Mouse (Mus musculus): ENCODE results near the gene Chd1. TPM values are rescaled to one million over a fixed set of nuclear protein-coding genes. Genes with fewer than 3 reads are reported as not detected.
"Not testable (repeated sequence)": the region's sequence is repeated elsewhere in the genome, so short reads cannot be mapped to it uniquely, and the experiment has no call there.

The Chd1 gene
- total RNA-seq, 2 experiments from 2014 or later = 32.7 to 44.1 TPM

- not testable (repeated sequence) for DNase-seq (ENCODE audit: low spot score in 2 of 2)
Measured at GRCm38 (mm10) chr17:15723866-15724475, 19.2 kb downstream of the Chd1 start.

DNA sequence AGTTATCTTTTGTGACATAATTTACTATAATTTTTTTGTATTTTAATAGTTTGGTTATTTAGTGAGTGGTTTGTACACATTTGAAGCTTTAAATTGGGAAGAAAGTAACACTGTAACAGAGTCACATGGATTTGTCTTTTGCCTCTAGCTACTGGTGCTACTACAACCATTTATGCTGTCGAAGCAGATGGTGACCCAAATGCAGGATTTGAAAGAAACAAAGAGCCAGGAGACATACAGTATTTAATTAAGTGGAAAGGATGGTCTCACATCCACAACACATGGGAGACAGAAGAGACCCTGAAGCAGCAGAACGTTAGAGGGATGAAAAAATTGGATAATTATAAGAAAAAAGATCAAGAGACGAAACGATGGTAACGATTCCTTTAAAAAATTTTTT, 26.9 kb downstream of the Chd1 start:
- DNase-seq (ENCODE audit: low spot score in 2 of 2) = no peak

DNA sequence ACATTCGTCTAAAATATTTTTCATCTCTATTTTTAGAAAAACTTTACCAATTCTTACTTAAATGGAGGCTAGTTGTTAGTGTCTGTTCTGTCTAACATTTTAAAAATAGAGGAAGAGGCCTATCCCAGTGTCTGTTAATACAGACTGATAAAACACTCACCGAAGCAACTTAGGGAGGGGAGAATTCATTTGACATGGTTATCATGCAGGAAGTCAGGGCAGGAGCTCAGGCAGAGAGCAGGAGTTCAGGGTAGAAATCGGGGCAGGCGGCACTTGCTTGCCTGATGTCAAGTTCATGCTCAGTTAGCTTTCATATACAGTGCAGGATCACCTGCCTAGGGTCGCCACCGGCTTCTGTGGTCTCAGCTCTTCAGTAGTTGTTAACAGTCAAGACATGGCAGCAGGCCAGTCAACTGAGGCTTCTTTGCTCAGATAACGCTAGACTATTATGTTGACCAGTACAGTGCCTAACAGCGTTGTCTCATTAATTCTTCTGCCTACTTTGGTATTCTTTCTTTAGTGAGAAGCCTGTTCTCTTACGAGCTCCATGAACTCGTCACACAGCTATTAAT, 32.7 kb downstream of the Chd1 start:
- no peak for DNase-seq (ENCODE audit: low spot score in 2 of 2)

- no peak for DNase-seq (ENCODE audit: low spot score in 2 of 2)
Measured at GRCm38 (mm10) chr17:15741836-15742235, 37.1 kb downstream of the Chd1 start.

DNA sequence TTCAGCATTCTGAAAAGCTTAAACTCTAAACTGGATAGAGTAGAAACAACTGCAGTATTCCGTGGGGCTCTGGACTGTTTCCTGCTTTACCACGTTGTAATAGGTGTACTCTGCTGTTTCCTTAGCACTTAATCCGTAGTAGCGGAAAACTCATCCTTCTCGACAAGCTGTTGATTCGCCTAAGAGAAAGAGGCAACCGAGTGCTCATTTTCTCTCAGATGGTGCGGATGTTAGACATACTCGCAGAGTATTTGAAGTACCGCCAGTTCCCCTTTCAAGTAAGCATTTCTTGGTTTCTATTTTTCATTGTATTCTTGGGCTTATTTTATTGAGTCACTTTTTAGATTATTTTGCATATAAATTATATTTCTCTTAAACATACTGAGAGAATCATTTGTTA, 38.2 kb downstream of the Chd1 start:
- DNase-seq (ENCODE audit: low spot score in 2 of 2) = no peak

- no peak for DNase-seq (ENCODE audit: low spot score in 2 of 2)
Measured at GRCm38 (mm10) chr17:15743379-15743778, 38.6 kb downstream of the Chd1 start.

DNA sequence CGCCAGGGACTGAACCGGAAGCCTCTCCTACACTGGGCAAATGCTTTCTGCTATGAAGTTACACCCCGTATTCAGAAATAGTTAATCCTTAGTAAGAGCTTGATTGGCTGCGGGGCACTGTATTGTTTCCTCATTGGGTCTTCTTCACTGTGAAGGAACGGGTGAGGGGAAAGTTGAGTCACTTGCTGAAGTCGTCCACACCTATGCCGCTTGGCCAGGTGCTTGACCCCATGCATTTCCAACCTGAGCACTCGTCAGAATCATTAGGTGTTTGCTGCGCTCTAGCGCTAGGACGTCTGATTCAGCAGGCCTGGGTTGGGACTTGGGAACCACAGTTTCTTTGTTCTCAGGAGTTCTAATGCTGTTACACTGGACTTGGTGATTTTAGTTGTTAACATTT, 41.9 kb downstream of the Chd1 start:
- no peak for DNase-seq (ENCODE audit: low spot score in 2 of 2)

DNA sequence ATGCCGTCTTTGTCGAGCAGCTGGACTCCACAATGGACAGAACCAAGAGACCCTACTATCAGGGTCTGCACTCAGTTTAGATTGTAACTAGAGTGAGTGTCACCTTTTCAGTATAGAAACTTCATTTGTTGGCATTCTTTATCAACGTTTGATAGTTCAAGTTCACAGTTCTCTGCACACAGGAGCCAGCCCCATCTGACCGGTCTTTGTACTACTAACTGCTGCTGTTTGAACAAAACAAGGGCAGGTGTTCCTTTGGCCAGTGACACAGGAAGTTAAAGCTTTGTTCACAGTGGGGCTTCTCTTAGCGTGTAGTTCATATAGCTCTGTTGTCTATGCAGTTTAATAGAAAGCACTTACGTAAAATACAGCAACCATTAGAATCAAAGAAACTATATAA, 43.3 kb downstream of the Chd1 start:
- no peak for DNase-seq (ENCODE audit: low spot score in 2 of 2)

DNA sequence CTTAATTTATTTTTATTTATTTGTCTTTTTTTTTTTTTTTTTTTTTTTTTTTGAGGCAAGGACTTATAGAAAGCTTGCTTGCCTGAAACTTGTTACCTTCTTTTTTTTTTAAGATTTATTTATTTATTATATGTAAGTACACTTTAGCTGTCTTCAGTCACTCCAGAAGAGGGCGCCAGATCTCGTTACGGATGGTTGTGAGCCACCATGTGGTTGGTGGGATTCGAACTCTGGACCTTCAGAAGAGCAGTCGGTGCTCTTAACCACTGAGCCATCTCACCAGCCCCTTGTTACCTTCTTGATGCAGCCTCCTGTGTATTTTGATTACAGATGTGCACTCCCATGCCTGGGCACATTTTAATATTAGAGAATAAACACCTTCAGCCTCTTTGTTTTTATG, 46.5 kb downstream of the Chd1 start:
- DNase-seq (ENCODE audit: low spot score in 2 of 2) = not testable (repeated sequence)

- DNase-seq (ENCODE audit: low spot score in 2 of 2) = no peak
Measured at GRCm38 (mm10) chr17:15761191-15761590, 56.4 kb downstream of the Chd1 start.

- DNase-seq (ENCODE audit: low spot score in 2 of 2) = no peak
Measured at GRCm38 (mm10) chr17:15769081-15769724, 64.4 kb downstream of the Chd1 start.

DNA sequence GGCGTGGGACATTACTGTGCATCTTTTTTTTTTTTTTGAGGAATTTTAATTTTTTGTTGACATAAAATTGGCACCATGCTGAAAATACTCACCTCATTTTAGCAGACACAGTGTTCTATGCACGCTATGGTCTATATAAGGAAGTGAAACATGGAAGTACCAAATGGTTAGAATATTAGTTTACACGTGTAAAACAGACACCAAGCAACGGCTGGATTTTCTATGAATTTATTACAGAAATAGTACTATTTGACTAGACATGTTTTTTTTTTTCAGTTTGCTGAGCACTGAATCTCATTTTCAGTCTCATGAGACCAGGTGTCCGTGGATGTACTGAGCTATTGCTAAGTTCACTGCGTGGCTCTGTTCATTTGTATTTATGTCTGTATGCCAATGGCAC, 69.2 kb downstream of the Chd1 start:
- DNase-seq (ENCODE audit: low spot score in 2 of 2) = no peak

DNA sequence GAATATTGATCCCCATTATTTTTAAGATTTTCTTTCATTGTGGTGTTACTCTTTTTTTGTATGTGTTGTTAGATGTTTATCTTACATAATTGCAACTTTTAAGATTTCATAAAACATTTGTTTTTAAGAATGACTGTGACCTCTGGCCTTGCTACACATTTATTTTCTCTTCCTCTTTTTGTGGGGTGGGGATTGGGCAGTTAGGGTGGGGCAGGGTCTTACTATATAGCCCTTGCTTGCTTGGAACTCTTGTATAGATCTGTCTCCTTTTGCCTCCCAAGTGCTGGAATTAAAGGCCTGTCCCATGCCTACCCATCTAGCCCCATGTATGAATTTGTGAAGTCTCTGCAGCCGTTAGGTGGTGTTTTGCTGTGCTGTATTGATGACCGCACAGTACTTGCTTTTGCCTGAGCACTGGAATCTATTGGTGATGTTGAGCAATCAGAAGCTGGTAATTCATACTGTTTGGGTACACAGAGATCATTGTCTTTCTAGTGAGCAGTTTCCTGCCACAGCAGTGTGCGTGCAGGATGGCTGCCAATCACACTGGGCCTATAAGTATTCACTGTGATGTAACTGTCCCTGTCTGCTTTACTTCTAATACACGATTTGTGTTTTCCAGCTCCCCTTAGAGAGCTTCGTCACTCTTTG, 69.9 kb downstream of the Chd1 start:
- no peak for DNase-seq (ENCODE audit: low spot score in 2 of 2)

DNA sequence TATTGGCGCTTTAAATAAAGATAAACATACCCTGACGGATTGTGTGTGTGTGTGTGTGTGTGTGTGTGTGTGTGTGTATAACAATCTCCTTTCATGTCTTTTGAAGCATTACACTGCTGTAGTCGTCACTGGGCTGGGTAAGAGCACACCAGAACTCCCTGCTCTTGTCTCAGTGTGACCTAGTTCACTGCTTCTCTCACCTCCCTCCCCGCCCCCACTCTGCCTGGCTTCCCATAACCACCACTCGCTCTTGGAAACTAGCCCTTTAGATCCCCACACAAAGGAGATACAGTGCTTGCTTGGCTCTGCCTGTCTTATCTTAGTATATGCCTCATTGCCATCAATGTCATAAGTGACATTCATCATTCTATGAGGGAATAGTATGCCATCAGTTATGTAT, 71.6 kb downstream of the Chd1 start:
- no peak for DNase-seq (ENCODE audit: low spot score in 2 of 2)

- no peak for DNase-seq (ENCODE audit: low spot score in 2 of 2)
Measured at GRCm38 (mm10) chr17:15777979-15778378, 73.2 kb downstream of the Chd1 start.

DNA sequence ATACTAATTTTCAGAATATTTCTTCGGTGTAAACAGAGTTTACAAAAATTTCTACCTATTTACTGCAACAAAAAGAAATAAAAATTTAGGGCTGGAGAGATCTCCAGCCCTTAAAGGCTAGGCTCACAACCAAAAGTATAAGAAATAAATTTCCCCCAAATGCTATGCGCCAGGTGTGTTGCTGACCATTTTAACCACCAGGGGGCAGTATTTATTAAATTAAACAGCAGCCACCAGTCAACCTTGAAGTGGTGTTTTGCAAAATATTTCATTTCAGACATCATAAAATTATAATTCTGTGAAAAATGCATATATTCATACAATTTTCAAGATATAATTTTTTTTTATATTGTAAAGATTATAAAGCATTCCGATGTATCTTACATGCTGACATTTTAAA, 82.3 kb downstream of the Chd1 start:
- DNase-seq (ENCODE audit: low spot score in 2 of 2) = no peak

DNA sequence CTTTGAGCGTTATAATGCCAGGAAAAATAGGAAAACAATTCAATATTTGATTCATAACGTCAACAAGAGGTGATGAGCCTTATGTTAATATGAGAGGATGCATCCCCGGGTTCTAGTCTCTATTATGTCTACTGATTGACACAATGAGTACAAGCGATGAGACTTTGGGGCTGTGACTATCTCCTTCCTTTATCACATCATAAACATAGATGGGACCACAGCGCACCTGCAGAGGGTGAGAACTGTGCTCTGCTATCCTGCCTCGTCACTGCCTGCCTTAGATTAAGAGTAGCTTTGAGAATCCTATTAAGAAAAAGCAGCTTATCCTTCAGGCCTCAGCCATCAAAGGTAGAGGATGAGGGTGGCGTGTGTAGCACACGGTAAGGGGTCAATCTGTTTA, 85.9 kb downstream of the Chd1 start:
- DNase-seq (ENCODE audit: low spot score in 2 of 2) = no peak

- DNase-seq (ENCODE audit: low spot score in 2 of 2) = no peak
Measured at GRCm38 (mm10) chr17:15799195-15799793, 94.5 kb downstream of the Chd1 start.

DNA sequence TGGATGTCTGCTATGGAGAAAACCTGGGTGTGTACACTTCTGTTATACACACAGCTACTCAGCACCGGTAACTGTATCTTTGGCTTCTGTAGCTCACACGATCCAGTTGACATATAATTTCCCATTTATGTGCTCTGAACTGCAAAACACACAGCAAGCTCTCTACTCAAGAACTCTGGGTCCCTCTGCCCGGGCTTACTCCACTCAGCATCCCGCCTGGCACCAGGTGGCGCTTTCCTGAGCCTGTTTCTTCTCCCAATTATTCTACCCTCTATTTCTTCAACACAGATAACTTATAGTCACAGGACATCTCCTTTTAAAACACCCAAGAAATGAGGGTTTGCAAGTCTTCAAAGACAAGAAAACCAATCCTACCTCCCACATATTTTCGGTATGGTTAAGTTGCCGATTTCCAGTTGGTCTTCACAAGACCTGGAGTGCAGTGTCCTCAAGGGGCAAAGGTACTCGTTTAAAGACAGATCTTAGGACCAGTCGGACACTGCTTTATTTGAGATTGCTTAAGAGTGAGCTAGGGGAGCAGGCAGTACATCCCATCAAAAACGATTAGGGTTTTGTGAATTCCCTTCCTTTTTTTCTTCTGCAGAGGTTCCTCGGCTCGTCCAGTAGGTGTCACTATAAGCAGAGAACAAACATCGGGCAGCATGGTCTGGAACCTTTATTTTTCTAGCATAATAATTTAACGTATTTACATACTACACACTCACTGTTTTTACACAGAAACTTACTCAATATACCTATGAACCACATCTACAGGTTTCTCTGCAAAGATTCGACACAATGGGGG, 99.4 kb downstream of the Chd1 start:
- no peak for DNase-seq (ENCODE audit: low spot score in 2 of 2)

- no peak for DNase-seq (ENCODE audit: low spot score in 2 of 2)
Measured at GRCm38 (mm10) chr17:15807295-15807984, 102.7 kb downstream of the Chd1 start.

Data from adrenal gland, adult 18-20 months (tissue).